Mouse (Mus musculus) lung, postnatal 0 days (tissue): ENCODE measurements around the gene Cops2. TPM values are rescaled to one million over a fixed set of nuclear protein-coding genes. Genes with fewer than 3 reads are reported as not detected.
A peak's percentile ranks its signal among the peaks of the same experiment; 100 is the strongest.

Experiments
- ATAC-seq: fragments of 200-750 bp; cut with Nextera tagmentation; 2 replicates; pipeline ENCODE4 v1.8.0; 2017; ENCODE audit warnings: moderate library complexity
- DNase-seq: peaks from one replicate; pipeline ENCODE4 v3.0.0-alpha.2; 2016; ENCODE audit warnings: low spot score
- H3K27ac ChIP-seq: fragments of 300-500 bp; sonication (generic); 2 replicates; pipeline ENCODE4 v1.5.1; 2014; ENCODE audit warnings: antibody characterized with exemption, mild to moderate bottlenecking, low read length, mixed read lengths
- H3K27me3 ChIP-seq: fragments of 300-500 bp; sonication (generic); replicated peaks from 2 replicates; pipeline ENCODE4 v1.6.1; 2014; ENCODE audit warnings: low read length, mixed read lengths; ENCODE audit not compliant: insufficient read depth
- H3K36me3 ChIP-seq: fragments of 300-500 bp; sonication (generic); 2 replicates; pipeline ENCODE4 v1.6.1; 2014; ENCODE audit warnings: low read length, mixed read lengths; ENCODE audit not compliant: insufficient read depth
- H3K4me1 ChIP-seq: fragments of 300-500 bp; sonication (generic); 2 replicates; pipeline ENCODE4 v1.6.1; 2014; ENCODE audit warnings: antibody characterized with exemption, low read depth, low read length, mixed read lengths; ENCODE audit not compliant: insufficient read depth
- H3K4me2 ChIP-seq: fragments of 300-500 bp; sonication (generic); replicated peaks from 2 replicates; pipeline ENCODE4 v1.6.1; 2014; ENCODE audit warnings: low read depth, mild to moderate bottlenecking, low read length, moderate library complexity, mixed read lengths
- H3K4me3 ChIP-seq: fragments of 300-500 bp; sonication (generic); 2 replicates; pipeline ENCODE4 v1.5.1; 2014; ENCODE audit warnings: low read depth, low read length
- H3K9ac ChIP-seq: fragments of 300-500 bp; sonication (generic); replicated peaks from 2 replicates; pipeline ENCODE4 v1.6.1; 2014; ENCODE audit warnings: low read depth, mild to moderate bottlenecking
- H3K9me3 ChIP-seq: fragments of 300-500 bp; sonication (generic); 2 replicates; pipeline ENCODE4 v1.6.1; 2016; ENCODE audit warnings: low read length, mixed read lengths
- CTCF ChIP-seq: IDR thresholded peaks from 2 replicates; pipeline ENCODE4 v1.5.1; 2016; ENCODE audit warnings: antibody characterized with exemption, mild to moderate bottlenecking
- EP300 ChIP-seq: IDR thresholded peaks from 2 replicates; pipeline ENCODE4 v1.6.1; 2016; ENCODE audit warnings: antibody characterized with exemption, mild to moderate bottlenecking, control low read depth
- WGBS: fragments of 180-500 bp; shearing (Covaris S2); extraction: QIAGEN DNeasy Blood & Tissue Kit; methylation state at CpG from one replicate; pipeline ENCODE4 v1.1.7; 2014; 5-methylcytosine and 5-hydroxymethylcytosine counted together
- polyA plus RNA-seq: library from polyadenylated mRNA; unstranded; fragments of >200 nt; fragmentation: Nextera tagmentation; extraction: Ambion mirVana; gene quantifications from 2 replicates; pipeline ENCODE4 v1.2.1, GENCODE M21; 2015

Cops2 gene
- polyA plus RNA-seq, 1 experiment from 2014 or later, result 36.0 TPM

DNA sequence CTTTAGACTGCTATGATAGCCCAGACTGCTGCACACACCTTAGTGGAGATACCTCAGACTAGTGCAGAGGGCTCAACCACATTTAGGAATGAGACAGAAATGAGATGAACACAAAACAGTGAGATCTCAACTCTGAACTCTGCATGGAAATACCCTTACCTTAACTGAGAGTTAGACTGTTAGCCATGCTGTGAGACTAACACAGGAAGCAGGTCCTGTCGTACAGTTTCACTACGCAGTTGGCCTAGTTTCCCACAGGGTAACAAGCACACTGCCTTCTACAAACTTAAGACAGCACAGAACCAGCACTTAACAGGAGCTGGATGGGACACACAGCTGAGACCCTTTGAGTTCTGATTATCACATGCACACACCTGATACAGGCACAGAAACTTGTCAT, 29.0 kb downstream of the Cops2 start:
- TF ChIP-seq CTCF (no peak), EP300 (no peak)
- H3K4me1 ChIP-seq, result no peaks in the 10 kb centered on the region
- no peak for DNase-seq
- no peak overlapping the region for H3K4me3 ChIP-seq
- no peak overlapping the region for H3K4me2 ChIP-seq
- WGBS, result 85% methylated on average over 2 of the region's 2 CpGs
- no peak overlapping the region for H3K9ac ChIP-seq
- peaks cover 20% of the 10 kb centered on the region; the same call in 1 of the 2 replicates for H3K36me3 ChIP-seq
- H3K27me3 ChIP-seq, result no peaks in the 10 kb centered on the region
- ATAC-seq, result no peak
- no peak overlapping the region for H3K27ac ChIP-seq
- H3K9me3 ChIP-seq, result no peaks in the 10 kb centered on the region

DNA sequence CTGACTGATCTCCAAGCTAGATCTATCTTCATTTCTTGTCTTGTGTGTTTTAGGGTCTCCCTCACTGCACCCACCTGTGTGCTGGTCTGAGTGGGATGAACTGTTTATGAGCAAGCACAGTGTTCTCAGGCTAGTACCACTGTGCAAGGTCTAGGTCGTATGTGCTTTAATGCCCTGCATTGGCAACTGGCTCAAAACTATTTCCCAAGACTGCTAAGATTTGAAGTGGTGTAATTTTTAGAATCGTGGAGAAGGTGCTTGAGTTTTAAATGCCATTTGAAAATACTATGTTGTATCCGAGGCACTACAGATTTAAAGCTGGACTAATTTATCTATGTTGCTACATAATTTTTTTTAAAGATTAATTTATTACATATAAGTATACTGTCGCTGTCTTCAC, 31.0 kb downstream of the Cops2 start:
- ATAC-seq (peak; percentile 58), DNase-seq (peak; percentile 64)
- TF ChIP-seq CTCF (no peak), EP300 (0 out of 2 replicates have a peak, but pooled peaks have one; percentile 7)
- Histone ChIP-seq H3K4me3 (no peak overlapping the region), H3K36me3 (peaks cover 14% of the 10 kb centered on the region; the same call in 1 of the 2 replicates), H3K9ac (no peak overlapping the region), H3K4me2 (no peak overlapping the region), H3K27me3 (no peaks in the 10 kb centered on the region), H3K4me1 (no peaks in the 10 kb centered on the region), H3K9me3 (no peaks in the 10 kb centered on the region), H3K27ac (no peak overlapping the region)
- WGBS, result 61% methylated on average over 4 of the region's 4 CpGs

DNA sequence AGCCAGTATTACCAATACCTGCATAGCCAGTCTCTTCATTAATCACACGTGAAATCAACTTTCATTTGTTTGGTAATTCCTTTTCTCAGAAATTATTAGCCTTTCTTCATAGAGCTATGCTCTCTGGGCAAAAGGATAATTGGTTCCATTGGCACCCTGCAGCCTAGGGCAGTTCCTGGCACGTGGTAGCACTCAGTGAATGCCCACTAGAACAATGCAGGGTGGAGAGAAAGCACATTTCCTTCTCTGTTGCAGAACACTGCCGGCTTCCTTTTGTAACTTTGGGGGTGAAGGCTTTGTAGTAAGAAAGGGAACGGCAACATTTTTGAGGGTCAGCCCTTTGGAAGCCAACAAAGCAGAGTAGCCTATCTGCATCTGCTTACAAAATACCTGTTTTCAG, 32.7 kb downstream of the Cops2 start:
- no peak for ATAC-seq
- H3K4me2 ChIP-seq, result no peak overlapping the region
- H3K9ac ChIP-seq, result no peak overlapping the region
- no peaks in the 10 kb centered on the region for H3K4me1 ChIP-seq
- no peaks in the 10 kb centered on the region for H3K27me3 ChIP-seq
- H3K4me3 ChIP-seq, result no peak overlapping the region
- no peak overlapping the region for H3K27ac ChIP-seq
- 63% methylated on average over 4 of the region's 4 CpGs for WGBS
- H3K9me3 ChIP-seq, result no peaks in the 10 kb centered on the region
- TF ChIP-seq CTCF (no peak), EP300 (no peak)
- no peaks in the 10 kb centered on the region for H3K36me3 ChIP-seq
- no peak for DNase-seq

DNA sequence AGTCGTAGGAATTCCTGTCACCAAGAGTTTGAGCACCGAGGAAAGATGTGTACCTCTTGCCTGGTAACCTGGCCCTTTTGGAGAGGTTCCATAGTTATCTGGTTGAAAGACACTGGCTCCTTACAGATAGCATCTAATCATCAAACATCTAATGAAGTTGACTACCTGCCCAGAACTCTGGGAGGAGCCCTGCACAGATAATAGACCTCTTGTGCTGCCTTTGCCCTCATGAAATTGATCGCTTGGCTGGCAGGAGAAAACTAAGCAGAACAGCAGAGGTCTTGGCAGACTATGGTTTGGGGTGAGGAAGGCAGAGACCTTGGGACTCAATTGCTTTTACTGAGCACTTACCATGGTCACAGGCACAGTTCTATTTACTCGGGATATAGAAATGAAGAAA, 38.5 kb downstream of the Cops2 start:
- no peak for ATAC-seq
- 72% methylated on average over 4 of the region's 4 CpGs for WGBS

DNA sequence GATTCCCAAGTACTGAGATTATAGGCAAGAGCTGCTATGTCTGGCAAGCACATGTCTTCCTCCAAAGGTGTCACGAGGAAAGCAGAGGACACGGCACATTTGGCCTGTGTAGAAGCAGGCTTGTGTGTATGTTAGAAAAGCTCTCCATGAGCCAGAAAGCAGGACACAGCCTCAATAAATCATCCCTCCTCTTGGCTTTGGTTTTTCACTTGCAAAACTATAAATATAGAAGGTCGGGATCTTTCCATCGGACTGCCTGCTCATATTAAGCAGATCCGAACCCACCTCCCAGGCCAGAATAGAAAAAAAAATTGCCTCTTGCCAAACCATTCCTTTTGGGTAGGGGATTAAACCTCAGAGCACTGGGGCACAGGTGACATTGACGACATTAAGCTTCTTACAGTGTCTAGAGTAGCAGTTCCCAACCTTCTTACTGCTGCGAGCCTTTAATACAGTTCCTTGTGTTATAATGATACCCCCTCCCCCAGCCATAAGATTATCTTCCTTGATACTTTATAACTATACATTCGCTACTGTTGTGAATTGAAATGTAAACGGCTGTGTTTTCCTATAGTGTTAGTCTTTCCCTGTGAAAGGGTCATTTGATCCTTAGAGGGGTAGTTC, 44.9 kb downstream of the Cops2 start:
- ATAC-seq, result no peak
- H3K27ac ChIP-seq, result no peak overlapping the region
- no peak overlapping the region for H3K4me3 ChIP-seq
- H3K9ac ChIP-seq, result no peak overlapping the region
- peak; percentile 16 for DNase-seq
- H3K36me3 ChIP-seq, result no peaks in the 10 kb centered on the region
- TF ChIP-seq CTCF (no peak), EP300 (no peak)
- no peaks in the 10 kb centered on the region for H3K9me3 ChIP-seq
- no peaks in the 10 kb centered on the region for H3K27me3 ChIP-seq
- 50% methylated on average over 9 of the region's 9 CpGs for WGBS
- no peaks in the 10 kb centered on the region for H3K4me1 ChIP-seq
- H3K4me2 ChIP-seq, result no peak overlapping the region

More for the DNA sequence above, 38.5 kb downstream of the Cops2 start:
- TF ChIP-seq CTCF, result no peak
- TF ChIP-seq EP300, result no peak
- Histone ChIP-seq H3K4me1 (no peaks in the 10 kb centered on the region), H3K27me3 (no peaks in the 10 kb centered on the region), H3K4me2 (no peak overlapping the region), H3K9ac (no peak overlapping the region), H3K9me3 (no peaks in the 10 kb centered on the region), H3K36me3 (no peaks in the 10 kb centered on the region), H3K27ac (no peak overlapping the region), H3K4me3 (no peak overlapping the region)
- no peak for DNase-seq

DNA sequence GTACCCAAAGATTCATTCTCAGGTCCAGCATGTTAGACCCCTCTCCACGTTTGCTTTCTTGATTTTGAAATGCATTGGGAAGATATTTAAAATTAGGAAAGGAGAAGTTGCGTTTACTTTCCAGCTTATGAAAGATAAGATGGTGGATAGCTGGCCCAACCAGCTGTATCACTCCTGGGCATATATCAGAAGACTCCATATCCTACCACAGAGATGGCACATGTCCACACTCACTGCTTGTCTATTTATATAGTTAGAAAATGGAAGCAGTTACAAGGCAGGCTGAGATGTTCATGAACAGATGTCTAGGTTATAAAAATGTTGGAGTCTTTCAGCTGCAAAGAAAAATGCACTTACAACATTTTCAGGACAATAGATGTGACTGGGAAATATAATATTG, 47.6 kb downstream of the Cops2 start:
- no peaks in the 10 kb centered on the region for H3K36me3 ChIP-seq
- no peak for TF ChIP-seq EP300
- no peak for TF ChIP-seq CTCF
- H3K9ac ChIP-seq, result no peak overlapping the region
- no peaks in the 10 kb centered on the region for H3K9me3 ChIP-seq
- no peaks in the 10 kb centered on the region for H3K4me1 ChIP-seq
- no peak overlapping the region for H3K4me3 ChIP-seq
- DNase-seq (no peak), ATAC-seq (no peak)
- H3K27me3 ChIP-seq, result no peaks in the 10 kb centered on the region
- H3K4me2 ChIP-seq, result no peak overlapping the region
- WGBS, result 53% methylated on average over 2 of the region's 2 CpGs
- H3K27ac ChIP-seq, result no peak overlapping the region

DNA sequence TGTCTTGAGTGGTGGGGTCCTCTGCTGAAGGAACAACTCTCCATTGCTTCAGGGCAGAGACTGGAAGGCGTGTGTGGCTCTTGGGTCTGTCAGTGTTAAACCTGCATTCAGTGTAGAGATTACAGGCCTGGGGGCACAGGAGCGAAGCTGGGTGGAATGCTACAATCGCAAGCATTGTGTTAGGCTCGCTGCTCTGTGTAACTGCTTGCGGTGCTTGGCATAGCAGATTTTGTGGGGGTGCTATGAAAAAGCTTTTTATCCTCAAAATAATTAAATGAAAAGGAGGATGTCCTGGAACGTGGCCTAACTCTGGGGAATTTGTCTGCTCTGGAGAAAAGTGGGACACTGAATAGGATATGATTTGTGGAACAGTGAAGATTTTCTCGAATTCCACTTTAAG, 49.4 kb downstream of the Cops2 start:
- TF ChIP-seq EP300 (no peak), CTCF (no peak)
- WGBS, result 78% methylated on average over 7 of the region's 7 CpGs
- no peaks in the 10 kb centered on the region for H3K9me3 ChIP-seq

More for the DNA sequence above, 49.4 kb downstream of the Cops2 start:
- H3K4me2 ChIP-seq, result no peak overlapping the region
- no peak overlapping the region for H3K9ac ChIP-seq
- no peaks in the 10 kb centered on the region for H3K4me1 ChIP-seq
- H3K4me3 ChIP-seq, result no peak overlapping the region
- H3K27me3 ChIP-seq, result no peaks in the 10 kb centered on the region
- ATAC-seq (no peak), DNase-seq (no peak)
- H3K27ac ChIP-seq, result no peak overlapping the region
- no peaks in the 10 kb centered on the region for H3K36me3 ChIP-seq
